Mouse (Mus musculus) heart, postnatal 0 days (tissue): Measurements from ENCODE around the gene Dnm2.

Source experiments
- CTCF ChIP-seq: IDR thresholded peaks from 2 replicates; pipeline ENCODE4 v1.5.1; 2016; ENCODE audit warnings: antibody characterized with exemption, control low read depth, low read depth
- EP300 ChIP-seq: IDR thresholded peaks from 2 replicates; pipeline ENCODE4 v1.6.1; 2016; ENCODE audit warnings: antibody characterized with exemption, low read depth

DNA sequence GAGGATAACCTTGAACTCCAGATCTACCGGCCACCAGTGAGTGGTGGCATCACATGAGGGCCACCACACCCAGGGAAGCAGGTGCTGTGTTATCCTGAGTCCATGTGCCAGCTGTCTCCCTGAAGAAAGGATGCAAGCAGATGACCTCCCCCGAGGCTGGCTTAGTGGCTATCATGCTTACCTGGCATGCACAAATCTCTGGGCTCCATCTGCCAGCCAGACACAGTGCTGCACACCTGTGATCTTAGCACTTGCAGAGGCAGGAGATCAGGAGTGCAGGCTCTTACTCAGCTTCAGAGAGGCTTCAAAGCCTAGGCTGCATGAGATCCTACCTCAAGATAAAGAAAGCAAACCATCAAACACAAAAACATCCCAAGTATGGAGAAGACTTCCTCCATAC lies 25.0 kb downstream of the Dnm2 start:
- TF ChIP-seq CTCF = no peak
- TF ChIP-seq EP300 = no peak
